Mouse (Mus musculus) intestine, embryonic 14.5 days (tissue): ENCODE results near the gene Atxn1l. TPM values are rescaled to one million over a fixed set of nuclear protein-coding genes. Genes with fewer than 3 reads are reported as not detected.

Experiments
- ATAC-seq: fragments of 200-750 bp; cut with Nextera tagmentation; replicated peaks from 2 replicates; pipeline ENCODE4 v1.8.0; 2017; ENCODE audit warnings: low read depth, moderate number of reproducible peaks, moderate TSS enrichment, moderate library complexity; ENCODE audit not compliant: low FRiP score, low TSS enrichment
- DNase-seq: peaks from one replicate; pipeline ENCODE4 v3.0.0-alpha.2; 2018; ENCODE audit warnings: low spot score
- H3K27ac ChIP-seq: fragments of 300-500 bp; sonication (generic); 2 replicates; pipeline ENCODE4 v1.5.1; 2014; ENCODE audit warnings: low read depth, mild to moderate bottlenecking, control low read depth
- H3K27me3 ChIP-seq: fragments of 300-500 bp; sonication (generic); replicated peaks from 2 replicates; pipeline ENCODE4 v1.6.1; 2014; ENCODE audit warnings: low read length, control low read depth; ENCODE audit not compliant: control insufficient read depth, insufficient read depth
- H3K36me3 ChIP-seq: fragments of 300-500 bp; sonication (generic); 2 replicates; pipeline ENCODE4 v1.6.1; 2014; ENCODE audit warnings: low read length, control low read depth; ENCODE audit not compliant: control insufficient read depth, insufficient read depth
- H3K4me1 ChIP-seq: fragments of 300-500 bp; sonication (generic); replicated peaks from 2 replicates; pipeline ENCODE4 v1.6.1; 2014; ENCODE audit warnings: low read length, control low read depth, mixed read lengths; ENCODE audit not compliant: control insufficient read depth, insufficient read depth
- H3K4me2 ChIP-seq: fragments of 300-500 bp; sonication (generic); 2 replicates; pipeline ENCODE4 v1.6.1; 2014; ENCODE audit warnings: low read length
- H3K4me3 ChIP-seq: fragments of 300-500 bp; sonication (generic); 2 replicates; pipeline ENCODE4 v1.5.1; 2014; ENCODE audit warnings: low read depth, low read length, control low read depth, mixed read lengths
- H3K9ac ChIP-seq: fragments of 300-500 bp; sonication (generic); 2 replicates; pipeline ENCODE4 v1.6.1; 2014; ENCODE audit warnings: mild to moderate bottlenecking, low read length
- H3K9me3 ChIP-seq: fragments of 300-500 bp; sonication (generic); 2 replicates; pipeline ENCODE4 v1.6.1; 2016; ENCODE audit warnings: low read length, control low read depth; ENCODE audit not compliant: control insufficient read depth
- WGBS: fragments of 180-500 bp; shearing (Covaris S2); extraction: QIAGEN DNeasy Blood & Tissue Kit; methylation state at CpG from one replicate; pipeline ENCODE4 v1.1.7; 2014; 5-methylcytosine and 5-hydroxymethylcytosine counted together
- polyA plus RNA-seq: library from polyadenylated mRNA; unstranded; fragments of >200 nt; fragmentation: Nextera tagmentation; extraction: Ambion mirVana; gene quantifications from 2 replicates; pipeline ENCODE4 v1.2.1, GENCODE M21; 2014

Atxn1l gene
- polyA plus RNA-seq, 1 experiment from 2014 or later = 7.1 TPM

DNA sequence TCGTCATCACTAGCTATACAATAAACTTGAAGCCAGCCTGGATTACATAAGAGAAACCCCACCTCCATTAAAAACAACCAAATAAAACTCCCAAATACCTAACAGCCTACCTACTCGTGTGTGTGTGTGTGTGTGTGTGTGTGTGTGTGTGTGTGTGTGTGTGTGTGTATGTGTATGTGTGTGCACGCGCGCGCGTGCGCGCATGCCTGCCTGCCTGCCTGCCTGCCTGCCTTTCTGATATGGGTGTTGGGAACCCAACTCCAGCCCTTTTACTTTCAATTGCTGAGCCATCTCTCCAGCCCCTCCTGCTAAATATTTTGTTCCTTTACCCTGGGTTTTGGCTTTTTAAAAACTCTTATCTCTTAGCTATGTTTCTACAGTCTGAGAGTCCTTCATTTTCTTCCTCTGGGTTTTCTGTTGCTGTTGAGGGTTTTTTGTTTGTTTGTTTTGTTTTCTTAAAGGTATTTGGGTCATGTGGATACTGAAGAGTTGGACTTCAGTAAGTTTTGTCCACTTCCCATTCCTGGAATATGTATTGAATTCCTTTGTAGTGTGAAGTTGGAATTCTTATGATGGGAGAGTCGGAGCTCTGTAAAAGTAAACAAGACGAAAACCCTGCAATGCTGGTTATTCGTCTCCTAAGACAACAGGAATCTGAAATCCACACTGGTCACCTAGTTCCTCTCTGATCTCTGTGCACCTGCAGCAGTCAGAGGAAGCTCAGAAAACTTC lies 10.1 kb upstream of the Atxn1l start:
- no peak overlapping the region for H3K4me2 ChIP-seq
- no peaks in the 10 kb centered on the region for H3K4me1 ChIP-seq
- WGBS = 73% methylated on average over 12 of the region's 12 CpGs
- no peaks in the 10 kb centered on the region for H3K27me3 ChIP-seq
- ATAC-seq (no peak), DNase-seq (no peak)
- no peaks in the 10 kb centered on the region for H3K9me3 ChIP-seq
- no peaks in the 10 kb centered on the region for H3K36me3 ChIP-seq
- H3K4me3 ChIP-seq = no peak overlapping the region
- no peak overlapping the region for H3K27ac ChIP-seq
- no peak overlapping the region for H3K9ac ChIP-seq

GRCm38 (mm10) chr8:109738049-109738380 lies 476 bp upstream of the Atxn1l start:
- no peak for DNase-seq
- 69% methylated on average over 1 of the region's 1 CpGs for WGBS
- H3K9me3 ChIP-seq = no peaks in the 10 kb centered on the region
- H3K36me3 ChIP-seq = peaks cover 18% of the 10 kb centered on the region
- peak overlapping the region; percentile 79; the same call in 1 of the 2 replicates for H3K27ac ChIP-seq
- H3K9ac ChIP-seq = peak overlapping the region; percentile 98; the same call in 1 of the 2 replicates
- no peaks in the 10 kb centered on the region for H3K27me3 ChIP-seq
- no peak for ATAC-seq
- peak overlapping the region; percentile 92 for H3K4me3 ChIP-seq
- H3K4me1 ChIP-seq = peaks cover 8% of the 10 kb centered on the region
- peak overlapping the region; percentile 75 for H3K4me2 ChIP-seq

GRCm38 (mm10) chr8:109736819-109737218 lies 720 bp downstream of the Atxn1l start:
- H3K4me2 ChIP-seq = peak overlapping the region; percentile 75
- H3K27ac ChIP-seq = 0 out of 2 replicates have a peak overlapping the region, but pooled peaks have one; percentile 79
- WGBS = 7% methylated on average over 8 of the region's 8 CpGs
- DNase-seq (no peak), ATAC-seq (peak; percentile 16; the same call in 1 of the 2 replicates)
- no peaks in the 10 kb centered on the region for H3K27me3 ChIP-seq
- H3K9ac ChIP-seq = peak overlapping the region; percentile 98
- H3K4me3 ChIP-seq = peak overlapping the region; percentile 92
- no peaks in the 10 kb centered on the region for H3K9me3 ChIP-seq
- H3K36me3 ChIP-seq = peaks cover 30% of the 10 kb centered on the region
- peaks cover 8% of the 10 kb centered on the region for H3K4me1 ChIP-seq

DNA sequence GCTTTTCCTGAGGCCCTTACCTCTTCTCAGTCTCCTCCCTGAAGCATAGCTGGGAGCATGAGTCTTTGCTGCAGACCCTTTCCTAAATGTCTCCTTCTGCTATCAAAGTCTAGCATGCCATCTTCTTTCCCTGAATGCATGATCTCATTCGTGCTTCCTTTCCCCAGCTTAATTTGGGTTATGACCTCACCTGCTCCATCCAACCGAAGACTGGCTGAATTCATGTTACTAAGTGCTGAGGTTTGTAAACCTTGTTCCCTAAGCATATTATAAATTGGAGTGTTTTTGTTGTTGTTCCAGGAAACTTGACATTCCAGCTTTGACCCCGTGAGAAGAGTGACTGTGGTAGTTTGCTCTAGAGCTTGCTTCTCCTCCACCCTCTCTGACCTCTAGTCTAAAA lies 3.5 kb downstream of the Atxn1l start:
- peaks cover 8% of the 10 kb centered on the region for H3K4me1 ChIP-seq
- no peaks in the 10 kb centered on the region for H3K27me3 ChIP-seq
- DNase-seq (no peak), ATAC-seq (no peak)
- H3K4me2 ChIP-seq = no peak overlapping the region
- no peak overlapping the region for H3K9ac ChIP-seq
- WGBS = 83% methylated on average over 3 of the region's 3 CpGs
- H3K27ac ChIP-seq = no peak overlapping the region
- no peaks in the 10 kb centered on the region for H3K9me3 ChIP-seq
- peaks cover 53% of the 10 kb centered on the region for H3K36me3 ChIP-seq
- H3K4me3 ChIP-seq = no peak overlapping the region

DNA sequence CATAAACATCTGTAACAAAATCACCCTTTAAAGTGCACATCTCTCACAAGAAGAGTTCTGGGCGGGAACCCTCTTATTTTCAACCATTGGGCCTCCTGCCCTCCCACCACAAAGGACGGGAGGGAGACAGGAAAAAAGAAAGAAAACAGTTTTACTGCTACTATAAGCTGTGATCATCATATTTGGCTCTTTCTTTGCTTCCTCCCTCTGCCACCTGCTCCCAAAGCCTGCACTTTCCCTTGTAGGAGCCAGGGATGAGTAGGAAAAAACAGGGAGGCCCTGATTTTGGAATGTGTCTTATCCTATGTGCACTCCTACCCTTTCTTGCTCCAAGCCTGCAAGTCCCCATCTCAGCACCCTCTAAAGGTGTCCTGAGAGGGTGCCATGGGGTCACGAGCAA lies 6.5 kb downstream of the Atxn1l start:
- no peak overlapping the region for H3K4me2 ChIP-seq
- H3K27me3 ChIP-seq = no peaks in the 10 kb centered on the region
- no peak overlapping the region for H3K4me3 ChIP-seq
- no peak overlapping the region for H3K9ac ChIP-seq
- 75% methylated on average over 3 of the region's 3 CpGs for WGBS
- ATAC-seq (no peak), DNase-seq (no peak)
- H3K36me3 ChIP-seq = peaks cover 70% of the 10 kb centered on the region
- H3K4me1 ChIP-seq = peaks cover under 1% of the 10 kb centered on the region; the same call in 1 of the 2 replicates
- H3K9me3 ChIP-seq = no peaks in the 10 kb centered on the region
- H3K27ac ChIP-seq = no peak overlapping the region

GRCm38 (mm10) chr8:109725106-109725505 lies 12.4 kb downstream of the Atxn1l start:
- Histone ChIP-seq H3K36me3 (peaks cover 86% of the 10 kb centered on the region), H3K4me1 (no peaks in the 10 kb centered on the region), H3K4me2 (no peak overlapping the region), H3K4me3 (no peak overlapping the region), H3K27me3 (no peaks in the 10 kb centered on the region), H3K9me3 (no peaks in the 10 kb centered on the region), H3K9ac (no peak overlapping the region), H3K27ac (no peak overlapping the region)
- ATAC-seq = no peak
- 89% methylated on average over 3 of the region's 3 CpGs for WGBS
- DNase-seq = no peak

- no peak overlapping the region for H3K4me2 ChIP-seq
- DNase-seq (no peak), ATAC-seq (no peak)
- H3K4me1 ChIP-seq = no peaks in the 10 kb centered on the region
- no peak overlapping the region for H3K9ac ChIP-seq
- no peaks in the 10 kb centered on the region for H3K9me3 ChIP-seq
- no peak overlapping the region for H3K4me3 ChIP-seq
- WGBS = 93% methylated on average over 5 of the region's 5 CpGs
- H3K27me3 ChIP-seq = no peaks in the 10 kb centered on the region
- H3K27ac ChIP-seq = no peak overlapping the region
- H3K36me3 ChIP-seq = peaks cover 93% of the 10 kb centered on the region
Observed at GRCm38 (mm10) chr8:109714961-109715360, 22.6 kb downstream of the Atxn1l start.

DNA sequence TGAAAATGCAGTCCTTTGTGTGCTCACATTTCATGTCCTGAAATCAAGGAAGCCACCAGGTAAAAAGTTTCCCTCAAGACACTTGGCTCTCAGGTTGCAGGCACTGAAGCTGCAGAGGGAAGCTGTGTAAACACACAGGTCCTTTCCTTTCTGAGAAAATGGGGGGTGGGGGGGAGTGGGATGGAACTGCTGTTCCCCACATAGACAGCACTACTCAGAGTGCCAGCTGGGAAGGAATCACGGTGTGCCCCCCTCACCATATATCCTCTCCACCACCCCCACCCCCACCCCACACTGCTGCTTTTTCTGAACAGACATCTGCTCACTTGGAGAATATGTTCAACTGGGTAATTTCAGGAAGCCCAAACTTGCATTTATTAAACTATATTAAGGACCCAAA lies 25.0 kb downstream of the Atxn1l start:
- DNase-seq = no peak

GRCm38 (mm10) chr8:109707921-109708320 lies 29.6 kb downstream of the Atxn1l start:
- ATAC-seq (no peak), DNase-seq (no peak)
- H3K4me2 ChIP-seq = no peak overlapping the region
- H3K27me3 ChIP-seq = no peaks in the 10 kb centered on the region
- no peaks in the 10 kb centered on the region for H3K9me3 ChIP-seq
- 97% methylated on average over 4 of the region's 4 CpGs for WGBS
- peaks cover 55% of the 10 kb centered on the region for H3K36me3 ChIP-seq
- H3K9ac ChIP-seq = no peak overlapping the region
- no peak overlapping the region for H3K4me3 ChIP-seq
- H3K27ac ChIP-seq = no peak overlapping the region
- peaks cover 16% of the 10 kb centered on the region for H3K4me1 ChIP-seq

More for the DNA sequence above, 25.0 kb downstream of the Atxn1l start:
- H3K9me3 ChIP-seq = no peaks in the 10 kb centered on the region
- WGBS = 89% methylated on average over 1 of the region's 1 CpGs
- no peak overlapping the region for H3K4me2 ChIP-seq
- H3K9ac ChIP-seq = no peak overlapping the region
- no peak for ATAC-seq
- no peaks in the 10 kb centered on the region for H3K27me3 ChIP-seq
- peaks cover 2% of the 10 kb centered on the region; the same call in 1 of the 2 replicates for H3K4me1 ChIP-seq
- no peak overlapping the region for H3K4me3 ChIP-seq
- H3K36me3 ChIP-seq = peaks cover 94% of the 10 kb centered on the region
- H3K27ac ChIP-seq = no peak overlapping the region
